Mouse (Mus musculus) cerebellum, postnatal 4 days (tissue): ENCODE data around the gene Pde4c.
A peak's percentile ranks its signal among the peaks of the same experiment; 100 is the strongest.

Experiments
- DNase-seq, 2 experiments: peaks; one replicate each; pipeline ENCODE4 v3.0.0; 2022; ENCODE audit warnings: low spot score in 2 of 2, mixed read lengths in 1 of 2

The Pde4c gene

DNA sequence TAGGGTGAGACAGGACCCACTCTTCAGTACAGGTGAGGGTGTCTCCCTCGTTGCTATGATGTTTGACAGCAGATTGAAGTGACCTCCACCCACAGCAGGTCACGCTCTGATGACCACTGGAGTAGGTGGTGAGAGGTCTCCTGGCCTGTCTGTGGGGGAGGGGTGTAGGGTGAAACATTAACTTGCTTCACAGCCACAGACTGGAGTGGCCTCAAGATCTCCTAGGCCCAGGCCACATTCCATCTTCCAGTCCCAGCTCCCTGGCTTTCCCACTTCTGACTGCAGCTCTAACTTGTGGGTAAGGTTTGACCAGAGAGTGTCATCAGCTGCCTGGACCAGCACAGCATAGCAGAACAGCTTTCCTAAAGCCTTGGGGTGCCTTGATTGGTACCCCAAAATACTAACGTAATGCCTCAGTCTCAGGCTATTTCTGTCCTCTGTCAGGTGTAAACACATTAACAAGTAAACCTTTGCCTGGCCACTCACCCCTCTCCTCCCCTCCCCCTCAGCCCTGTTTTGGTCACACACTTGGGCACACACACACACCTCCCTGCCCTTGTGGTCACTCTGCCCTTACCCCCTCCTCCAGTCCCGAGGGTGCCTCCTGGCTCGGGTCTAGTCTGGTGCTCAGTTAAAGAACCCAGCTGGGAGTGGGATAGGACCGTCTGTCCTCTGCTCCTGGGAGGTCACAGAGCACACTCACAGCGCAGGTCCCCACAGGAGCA is at the start of gene Pde4c:
Gene Pde4c (plus strand): TSS at position 235 of the 725 bp plus-strand sequence.
- DNase-seq: no peak

- no peak for DNase-seq
Measured at GRCm38 (mm10) chr8:70674109-70674508, 49.4 kb upstream of the Pde4c start.

DNA sequence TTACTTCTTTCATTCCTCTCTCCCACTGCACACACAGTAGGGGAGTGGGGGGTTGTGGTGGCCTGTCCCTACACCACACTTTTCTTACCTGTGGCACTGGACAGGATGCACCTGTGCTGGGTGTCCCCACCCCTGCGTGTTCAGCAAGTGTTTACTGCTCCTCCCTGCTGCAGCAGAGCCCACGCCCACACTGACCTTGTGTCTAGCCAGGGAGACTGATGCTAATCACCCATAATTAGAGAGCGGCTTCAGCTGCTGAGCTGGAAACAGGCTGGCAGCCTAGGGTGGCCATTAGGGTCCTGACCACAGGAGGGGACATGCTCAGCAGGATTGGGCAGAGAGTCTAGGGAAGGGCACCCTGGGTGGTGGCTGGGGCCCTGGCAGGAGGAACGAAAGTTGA is 48.8 kb upstream of the Pde4c start:
- no peak for DNase-seq

- no peak for DNase-seq
Measured at GRCm38 (mm10) chr8:70675336-70675735, 48.2 kb upstream of the Pde4c start.

DNA sequence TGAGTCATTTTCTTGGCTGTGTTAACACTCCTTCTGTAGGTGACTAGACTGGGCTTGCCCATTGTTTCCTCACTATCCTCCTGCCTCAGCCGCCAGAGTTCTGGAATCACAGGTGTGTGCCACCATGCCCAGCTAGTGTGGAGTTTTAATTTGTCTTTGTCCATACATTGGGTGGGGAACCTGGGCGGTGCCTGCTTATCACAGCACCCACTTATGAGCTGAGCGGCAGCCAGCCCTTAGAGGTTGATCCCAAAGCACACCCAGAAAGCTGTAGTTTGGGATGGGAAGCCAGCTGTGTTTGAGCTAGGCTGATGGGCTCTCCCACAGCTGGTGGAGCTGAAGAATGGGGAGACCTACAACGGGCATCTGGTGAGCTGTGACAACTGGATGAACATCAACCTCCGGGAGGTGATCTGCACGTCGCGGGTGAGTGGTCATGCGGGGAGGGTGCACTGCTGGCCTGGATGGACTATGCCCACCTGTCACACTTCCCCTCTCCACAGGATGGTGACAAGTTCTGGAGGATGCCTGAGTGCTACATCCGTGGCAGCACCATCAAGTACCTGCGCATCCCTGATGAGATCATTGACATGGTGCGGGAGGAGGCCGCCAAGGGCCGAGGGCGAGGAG is 46.0 kb upstream of the Pde4c start:
- no peak for DNase-seq

DNA sequence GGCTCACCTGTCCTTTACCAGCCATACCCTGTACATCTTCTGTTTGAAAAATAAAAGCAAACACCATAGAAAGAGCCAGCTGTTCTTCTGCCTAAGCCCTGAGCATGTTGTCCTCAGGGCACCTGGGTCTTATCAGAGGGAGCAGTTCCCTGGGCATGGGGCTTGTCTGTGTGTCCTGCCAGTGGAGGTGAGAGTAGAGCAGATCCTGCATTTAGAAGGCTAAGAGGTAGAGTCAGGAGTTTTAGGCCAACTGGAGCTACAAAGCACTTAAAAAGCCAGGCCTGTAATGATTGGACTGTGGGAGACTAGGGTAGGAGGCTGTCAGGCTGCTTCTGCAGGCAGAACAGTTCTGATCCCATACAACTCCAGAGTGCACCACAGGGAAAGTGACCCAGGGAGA is 44.8 kb upstream of the Pde4c start:
- no peak for DNase-seq

DNA sequence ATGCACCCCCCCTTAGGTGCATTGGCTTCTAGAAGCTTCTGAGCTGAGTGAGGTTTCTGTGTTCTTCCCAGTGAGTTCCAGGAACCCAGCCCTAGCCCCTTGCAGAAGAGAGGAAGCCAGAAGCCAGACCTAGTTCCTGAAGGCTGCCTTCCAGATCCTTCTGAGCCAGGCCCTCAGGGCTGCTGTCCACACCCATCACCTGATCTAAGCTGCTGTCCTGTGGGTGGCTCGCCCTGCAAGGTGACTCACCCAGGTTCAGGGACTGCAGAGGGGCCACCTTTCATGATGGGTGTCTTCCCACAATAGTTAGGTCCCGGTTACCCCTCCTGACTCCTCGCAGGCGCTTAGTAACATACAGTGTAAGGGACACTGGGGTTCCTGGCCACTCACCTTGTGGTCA is 44.1 kb upstream of the Pde4c start:
- no peak for DNase-seq

GRCm38 (mm10) chr8:70680039-70680438 is 43.5 kb upstream of the Pde4c start:
- no peak for DNase-seq

- no peak for DNase-seq
Measured at GRCm38 (mm10) chr8:70681410-70681809, 42.1 kb upstream of the Pde4c start.

- DNase-seq: no peak
Measured at GRCm38 (mm10) chr8:70682193-70682592, 41.3 kb upstream of the Pde4c start.

- DNase-seq: no peak
Measured at GRCm38 (mm10) chr8:70682692-70683091, 40.8 kb upstream of the Pde4c start.

- no peak for DNase-seq
Measured at GRCm38 (mm10) chr8:70684291-70684690, 39.2 kb upstream of the Pde4c start.

GRCm38 (mm10) chr8:70687576-70687975 is 35.9 kb upstream of the Pde4c start:
- DNase-seq: peak in 1 of 2 experiments; percentile 58

DNA sequence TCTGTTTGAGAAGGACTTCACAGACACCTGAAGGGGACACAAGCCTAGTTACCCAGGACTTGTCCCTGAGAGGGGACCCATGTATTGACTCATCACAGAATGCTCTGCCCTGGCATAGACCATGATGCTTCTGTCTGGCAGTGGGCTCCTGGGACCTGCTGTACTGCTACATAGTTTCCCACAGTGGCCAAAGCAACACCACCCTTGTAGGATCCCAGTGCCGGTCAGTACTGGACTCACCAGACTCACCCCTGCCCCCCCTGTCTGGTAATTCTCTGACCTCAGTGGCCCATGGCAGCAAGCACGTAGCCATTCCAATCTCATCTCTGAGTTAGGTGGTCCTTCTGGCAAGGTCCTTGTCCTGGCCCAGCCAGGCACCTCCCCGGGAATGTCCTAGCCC is 35.4 kb upstream of the Pde4c start:
- DNase-seq: no peak

DNA sequence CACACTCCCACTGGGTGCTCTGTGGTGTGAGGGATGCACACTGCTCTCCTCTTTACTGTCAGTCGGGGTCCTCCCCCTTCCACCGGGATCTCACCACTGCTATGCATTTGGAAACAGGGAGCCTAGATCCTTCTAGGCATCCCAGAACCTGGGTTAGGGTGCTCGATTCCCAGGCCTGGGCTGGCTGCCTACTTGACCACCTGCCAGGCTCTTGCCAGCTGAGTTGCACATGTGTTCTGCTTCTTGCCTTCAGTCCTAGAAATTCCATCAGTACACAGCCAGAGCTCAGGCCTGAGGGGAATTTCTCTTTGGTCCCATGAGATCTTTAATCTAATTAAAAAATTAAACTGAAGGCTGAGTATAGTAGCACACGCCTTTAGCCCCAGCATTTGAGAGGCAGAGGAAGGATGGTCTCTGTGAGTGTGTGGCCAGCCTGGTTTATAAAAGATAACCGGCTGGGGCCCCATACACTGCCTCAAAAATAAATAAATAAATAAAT is 33.6 kb upstream of the Pde4c start:
- no peak for DNase-seq

- DNase-seq: no peak
Measured at GRCm38 (mm10) chr8:70691230-70691629, 32.3 kb upstream of the Pde4c start.

- DNase-seq: no peak
Measured at GRCm38 (mm10) chr8:70691727-70692231, 31.7 kb upstream of the Pde4c start.

DNA sequence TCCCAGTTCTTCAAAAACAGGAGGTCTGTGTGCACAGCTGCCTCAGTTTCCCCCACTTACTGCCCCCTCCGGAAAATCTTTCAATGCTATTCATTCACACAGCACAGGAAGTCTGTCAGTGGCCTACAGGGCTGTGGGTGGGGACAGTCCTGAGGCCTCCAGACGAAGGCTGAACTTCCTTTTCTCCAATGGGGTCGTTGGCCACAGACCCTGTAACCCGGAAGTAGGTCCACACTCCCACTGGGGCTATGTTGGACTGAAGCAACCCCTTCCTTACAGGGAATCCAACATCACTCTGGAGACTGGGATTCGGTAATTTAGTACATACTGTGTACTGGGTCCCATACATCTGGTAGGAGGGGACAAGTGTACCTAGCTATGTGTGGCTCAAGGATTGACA is 29.9 kb upstream of the Pde4c start:
- no peak for DNase-seq

DNA sequence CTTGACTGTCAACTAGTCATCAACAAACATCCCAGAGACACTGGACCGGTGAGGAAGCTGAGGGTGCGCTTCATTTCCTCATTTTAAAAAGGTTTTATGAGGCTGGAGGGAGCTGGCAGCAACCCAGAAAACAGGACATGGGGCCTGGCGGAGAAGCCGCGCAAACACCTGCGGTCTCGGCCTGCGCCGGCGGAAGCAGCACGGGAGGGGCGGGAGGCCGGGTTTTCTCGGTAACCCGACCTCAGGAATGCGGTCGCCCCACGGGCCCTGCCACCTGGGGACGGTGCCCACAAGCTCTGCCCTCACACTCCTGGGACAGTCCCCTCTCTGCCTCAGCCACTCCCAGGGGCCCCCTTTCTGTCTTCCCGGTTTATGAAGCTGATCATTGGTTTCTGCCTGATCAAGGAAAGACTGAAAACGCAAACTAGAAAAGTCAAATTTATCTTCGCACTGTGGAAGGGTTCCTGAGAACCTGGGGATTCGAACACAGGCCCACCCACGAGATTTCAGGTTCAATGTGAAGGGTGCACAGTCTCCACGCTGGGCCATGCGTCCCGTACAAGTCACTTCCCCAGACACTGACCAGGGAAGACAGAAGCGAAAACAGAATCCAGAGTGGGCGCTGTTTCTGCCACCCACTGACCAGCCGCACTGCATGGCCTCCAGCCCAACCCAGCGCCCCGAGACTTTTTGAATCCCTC is 28.1 kb upstream of the Pde4c start:
- DNase-seq: no peak

GRCm38 (mm10) chr8:70696019-70696885 is 27.3 kb upstream of the Pde4c start:
- peak in 1 of 2 experiments; percentile 73 for DNase-seq

- no peak for DNase-seq
Measured at GRCm38 (mm10) chr8:70696946-70697345, 26.6 kb upstream of the Pde4c start.
